Mouse (Mus musculus) cortical plate, adult 2 months (tissue): ENCODE measurements around the gene Obscn.

Source experiments
- CTCF ChIP-seq: fragments of 200-500 bp; IDR thresholded peaks from 2 replicates; pipeline ENCODE4 v1.5.1; 2011; ENCODE audit warnings: mild to moderate bottlenecking, control low read depth, low read length; ENCODE audit not compliant: insufficient read depth; ENCODE audit errors: extremely low read depth
- POLR2A ChIP-seq: fragments of 200-500 bp; IDR thresholded peaks from 2 replicates; pipeline ENCODE4 v1.6.1; 2011; ENCODE audit warnings: mild to moderate bottlenecking, low read length, control low read depth; ENCODE audit not compliant: insufficient read depth; ENCODE audit errors: extremely low read depth

- TF ChIP-seq CTCF (no peak), POLR2A (no peak)
These were observed 4.1 kb downstream of the Obscn start for GRCm38 (mm10) chr11:59132065-59132464.
